Mouse (Mus musculus) gastrocnemius, postnatal 14 days (tissue): ENCODE results near the gene Cacna2d2. TPM values are rescaled to one million over a fixed set of nuclear protein-coding genes. Genes with fewer than 3 reads are reported as not detected.

Source experiments
- DNase-seq: peaks from one replicate; pipeline ENCODE4 v3.0.0; 2021; ENCODE audit warnings: mixed read lengths
- intact Hi-C: fragments of 180-260 bp; cut with DNase I; formaldehyde crosslinking; loops from one replicate; pipeline ENCODE4 v1.15.1; 2025; ENCODE audit warnings: low total_unique reads
- total RNA-seq, 2 experiments: library from RNA; stranded (reverse); gene quantifications; 2 replicates each; pipeline ENCODE4 v1.2.3; 2021

The Cacna2d2 gene
- total RNA-seq, 2 experiments from 2014 or later: 0.78 to 1.0 TPM

DNA sequence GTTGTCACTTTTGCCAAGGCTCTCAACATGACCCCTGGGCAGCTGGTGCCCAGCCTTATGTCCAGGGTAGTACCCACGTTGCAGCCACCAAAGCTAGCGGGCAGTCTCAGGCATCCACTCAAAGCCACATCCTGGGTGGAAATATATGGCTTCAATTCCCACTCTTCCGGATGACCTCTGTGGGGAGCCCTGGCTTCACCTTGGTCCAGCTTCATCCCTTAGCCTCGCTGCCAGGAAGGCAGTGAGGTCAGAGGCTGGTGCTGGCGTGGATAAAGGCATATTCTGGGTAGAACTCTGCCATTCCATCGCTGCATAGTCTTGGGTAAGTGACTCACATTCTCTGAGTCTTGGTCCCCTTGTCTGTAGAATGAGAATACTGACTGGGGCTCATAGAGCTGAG is 85.4 kb downstream of the Cacna2d2 start:
- intact Hi-C loops: no loop called here
- no peak for DNase-seq

- DNase-seq: no peak
- intact Hi-C loops: no loop called here
These were observed 86.7 kb downstream of the Cacna2d2 start for GRCm38 (mm10) chr9:107486086-107486485.

DNA sequence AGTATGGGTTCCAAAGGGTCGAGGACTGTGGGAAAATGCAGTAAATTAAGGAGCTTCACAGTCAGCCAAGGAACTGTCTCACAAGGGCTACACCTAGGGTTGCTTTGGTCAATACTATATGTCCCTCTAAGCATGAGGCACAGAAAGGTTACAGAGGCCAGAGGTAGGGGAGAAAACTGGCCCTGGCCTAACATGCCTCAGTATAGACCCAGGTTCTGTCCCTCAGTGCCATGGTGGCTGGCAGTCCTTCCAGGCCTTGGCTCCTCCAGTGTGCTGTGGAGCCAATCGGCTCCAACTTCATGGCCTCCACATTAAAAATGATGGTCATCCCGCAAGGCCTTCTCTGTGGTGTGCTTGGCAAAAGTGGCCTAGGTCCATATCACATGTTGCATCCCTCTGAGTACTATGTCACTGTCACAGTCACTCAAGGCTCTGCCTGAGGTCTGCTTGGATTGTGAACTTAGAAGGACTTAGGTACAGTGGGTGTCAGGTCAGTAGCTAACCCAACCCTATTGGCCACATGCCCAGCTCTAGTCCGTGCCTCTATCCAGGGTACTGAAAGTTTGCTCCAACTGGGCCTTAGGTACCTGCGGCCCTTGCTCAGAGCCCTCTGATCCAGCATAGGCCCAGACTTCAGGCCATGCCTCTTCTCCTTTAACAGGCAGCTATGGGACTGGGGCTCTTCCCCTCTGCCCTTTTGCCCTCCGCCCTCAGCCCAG is 87.3 kb downstream of the Cacna2d2 start:
- intact Hi-C loops: no loop called here
- peak; percentile 29 for DNase-seq

- intact Hi-C loops: no loop called here
- no peak for DNase-seq
These were observed 90.7 kb downstream of the Cacna2d2 start for GRCm38 (mm10) chr9:107490146-107490545.

DNA sequence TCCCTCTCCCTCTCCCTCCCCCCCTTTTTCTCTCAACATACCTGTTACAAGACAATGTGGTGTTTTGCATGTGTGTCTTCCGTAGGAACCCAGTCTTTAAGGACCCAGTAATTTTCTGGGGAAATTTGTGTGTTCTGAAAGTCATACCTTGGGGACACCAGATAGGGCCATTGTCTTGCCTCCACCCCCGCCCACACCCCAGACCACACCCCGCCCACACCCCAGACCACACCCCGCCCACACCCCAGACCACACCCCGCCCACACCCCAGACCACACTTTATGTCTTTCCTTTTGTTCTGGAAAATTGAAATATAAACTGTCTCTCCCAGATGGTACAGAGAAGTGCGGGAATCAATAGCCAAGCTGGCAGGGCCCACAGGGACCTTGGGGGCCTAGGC is 91.2 kb downstream of the Cacna2d2 start:
- intact Hi-C loops: no loop called here

GRCm38 (mm10) chr9:107493511-107493910 is 94.1 kb downstream of the Cacna2d2 start:
- DNase-seq: no peak
- intact Hi-C loops: no loop called here

More for the DNA sequence above, 91.2 kb downstream of the Cacna2d2 start:
- DNase-seq: no peak

- intact Hi-C loops: no loop called here
- DNase-seq: no peak
These were observed 94.8 kb downstream of the Cacna2d2 start for GRCm38 (mm10) chr9:107494238-107494637.

DNA sequence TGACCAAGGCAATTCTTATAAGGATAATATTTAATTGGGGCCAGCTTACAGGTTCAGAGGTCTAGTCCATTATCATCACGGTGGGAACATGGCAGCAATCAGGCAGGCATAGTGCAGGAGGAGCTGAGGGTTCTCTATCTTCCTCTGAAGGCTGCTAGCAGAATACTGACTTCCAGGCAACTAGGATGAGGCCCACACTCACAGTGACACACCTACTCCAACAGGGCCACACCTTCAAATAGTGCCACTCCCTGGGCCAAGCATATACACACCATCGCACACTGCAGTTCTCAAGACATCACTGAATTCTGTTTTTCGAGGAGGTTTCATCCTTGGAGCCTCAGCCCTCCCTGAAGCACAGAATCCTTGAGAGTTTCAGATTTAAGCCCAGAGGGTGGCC is 96.9 kb downstream of the Cacna2d2 start:
- intact Hi-C loops: no loop called here
- DNase-seq: no peak

- intact Hi-C loops: no loop called here
- no peak for DNase-seq
These were observed 101.4 kb downstream of the Cacna2d2 start for GRCm38 (mm10) chr9:107500708-107501286.

GRCm38 (mm10) chr9:107502131-107502846 is 102.9 kb downstream of the Cacna2d2 start:
- no peak for DNase-seq
- intact Hi-C loops: no loop called here

DNA sequence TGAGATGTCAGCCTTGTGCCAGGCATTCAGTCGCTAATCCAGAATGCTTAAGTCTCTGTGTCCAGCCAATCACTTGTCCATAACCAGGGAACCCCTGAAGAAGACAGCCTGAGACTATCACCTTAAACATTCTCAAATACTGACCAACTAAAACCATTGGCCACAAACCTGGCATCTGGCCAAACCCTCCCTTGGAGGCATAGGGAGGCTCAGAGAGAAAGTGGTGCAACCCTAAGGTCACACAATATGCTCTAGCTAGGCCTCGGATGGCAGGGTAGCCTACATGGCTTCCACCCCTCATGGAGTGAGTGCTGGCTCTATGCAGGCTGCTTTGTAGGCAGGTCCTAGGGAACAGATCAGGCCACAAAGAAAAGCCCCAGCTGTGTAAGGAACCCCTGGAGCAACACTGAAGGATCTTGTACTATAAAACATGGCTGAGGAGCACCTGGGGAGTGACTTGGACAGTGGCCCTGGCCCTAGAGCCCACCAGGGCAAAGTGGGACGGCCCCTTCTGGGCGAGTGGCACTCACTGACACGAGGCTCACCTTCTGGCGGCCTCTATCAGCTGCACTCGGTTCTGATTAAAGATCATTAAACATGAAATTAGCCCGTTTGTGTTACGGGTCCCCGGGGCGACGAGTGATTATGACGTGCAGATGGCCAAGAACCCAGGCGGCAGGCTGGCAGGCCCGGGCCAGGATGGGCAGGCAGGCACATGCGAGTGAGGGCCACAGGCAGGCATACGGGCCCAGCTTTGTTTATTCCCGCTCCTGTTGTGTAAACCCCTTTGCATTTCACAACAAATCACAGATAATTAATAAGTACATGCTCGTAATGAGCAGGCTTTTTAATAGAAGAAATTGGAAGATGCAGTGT is 105.5 kb downstream of the Cacna2d2 start:
- no peak for DNase-seq
- intact Hi-C loops: no loop called here

DNA sequence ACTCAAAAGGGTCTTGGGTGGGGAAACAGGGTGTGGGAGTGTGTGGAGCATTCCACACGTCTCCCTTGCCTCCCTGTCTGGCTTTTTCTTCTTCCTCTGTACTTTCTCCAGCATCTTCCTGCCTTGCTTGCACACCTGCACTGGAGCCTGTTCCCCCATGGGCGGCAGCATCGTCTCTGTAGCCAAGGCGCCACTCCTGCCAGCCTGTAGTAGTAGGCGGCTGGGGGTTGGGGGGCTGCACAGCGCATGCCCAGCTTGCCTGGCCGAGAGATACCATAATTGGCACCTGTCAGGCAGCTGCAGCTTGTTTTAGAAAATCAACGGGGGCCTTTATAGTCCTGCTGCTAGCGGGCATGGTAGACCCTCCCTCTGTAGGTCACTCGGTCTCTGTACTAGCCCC is 108.9 kb downstream of the Cacna2d2 start:
- intact Hi-C loops: no loop called here
- no peak for DNase-seq

GRCm38 (mm10) chr9:107510384-107511100 is 111.1 kb downstream of the Cacna2d2 start:
- intact Hi-C loops: loop anchor here (10.0 kb wide), 2 partner anchors 46 to 616 kb away; partner anchors contain the start of gene Manf
- DNase-seq: no peak

DNA sequence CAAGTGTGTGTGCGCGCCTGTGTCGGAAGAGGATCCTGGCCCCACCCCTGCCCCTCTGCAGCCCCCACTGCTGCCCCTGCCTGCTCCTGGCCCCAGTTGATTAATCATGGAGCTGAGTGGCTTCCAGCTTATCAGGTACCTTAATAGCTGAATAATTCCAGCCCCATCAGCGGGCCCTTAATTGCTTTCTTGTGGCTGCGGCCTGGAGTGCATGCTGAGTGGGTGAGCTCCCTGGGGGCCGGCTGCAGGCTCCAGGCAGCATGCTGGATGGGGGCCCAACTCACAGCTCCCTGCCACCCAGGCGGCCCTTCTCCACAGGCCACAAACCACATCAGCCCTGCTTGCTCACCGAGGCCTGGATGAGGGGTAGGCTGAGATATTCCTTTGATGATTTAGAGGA is 112.0 kb downstream of the Cacna2d2 start:
- DNase-seq: no peak
- intact Hi-C loops: loop anchor here (10.0 kb wide), 2 partner anchors 47 to 617 kb away; partner anchors contain the start of gene Manf

GRCm38 (mm10) chr9:107512326-107512725 is 112.9 kb downstream of the Cacna2d2 start:
- intact Hi-C loops: loop anchor here (2.0 to 10.0 kb wide), 3 partner anchors 48 to 618 kb away; partner anchors contain the start of gene Manf
- DNase-seq: no peak

DNA sequence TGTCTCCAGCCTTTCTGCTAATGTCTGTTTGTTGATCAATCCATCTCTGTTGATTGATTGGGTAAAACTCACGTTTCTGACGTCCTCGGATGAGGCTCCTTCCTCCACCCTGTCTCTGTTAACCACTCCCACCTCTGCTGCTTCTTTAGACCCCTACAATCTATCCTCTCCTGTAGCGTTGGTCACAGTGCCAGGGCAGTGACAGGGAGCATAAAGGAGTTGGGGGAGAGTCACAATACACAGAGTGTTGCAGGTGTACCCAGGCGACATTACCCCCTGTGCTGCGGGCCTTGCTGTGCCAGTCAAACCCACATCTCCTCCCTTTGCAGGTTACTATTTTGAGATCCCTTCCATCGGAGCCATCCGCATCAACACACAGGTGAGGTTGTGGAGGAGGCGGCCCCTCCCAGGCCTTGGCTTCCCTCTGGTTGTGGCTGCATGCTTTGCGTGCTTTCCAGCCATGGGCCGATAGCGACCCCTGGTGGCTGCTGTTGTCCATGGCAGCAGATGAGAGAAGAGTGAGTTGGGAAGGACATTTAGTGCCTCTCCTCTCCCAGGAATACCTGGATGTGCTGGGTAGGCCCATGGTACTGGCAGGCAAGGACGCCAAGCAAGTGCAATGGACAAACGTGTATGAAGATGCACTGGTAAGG is 115.0 kb downstream of the Cacna2d2 start:
- intact Hi-C loops: loop anchor here (10.0 kb wide), 2 partner anchors 50 to 620 kb away; partner anchors contain the start of gene Manf

GRCm38 (mm10) chr9:107520331-107520730 is 120.9 kb downstream of the Cacna2d2 start:
- no peak for DNase-seq
- intact Hi-C loops: no loop called here

More for the DNA sequence above, 115.0 kb downstream of the Cacna2d2 start:
- peak; percentile 78 for DNase-seq

DNA sequence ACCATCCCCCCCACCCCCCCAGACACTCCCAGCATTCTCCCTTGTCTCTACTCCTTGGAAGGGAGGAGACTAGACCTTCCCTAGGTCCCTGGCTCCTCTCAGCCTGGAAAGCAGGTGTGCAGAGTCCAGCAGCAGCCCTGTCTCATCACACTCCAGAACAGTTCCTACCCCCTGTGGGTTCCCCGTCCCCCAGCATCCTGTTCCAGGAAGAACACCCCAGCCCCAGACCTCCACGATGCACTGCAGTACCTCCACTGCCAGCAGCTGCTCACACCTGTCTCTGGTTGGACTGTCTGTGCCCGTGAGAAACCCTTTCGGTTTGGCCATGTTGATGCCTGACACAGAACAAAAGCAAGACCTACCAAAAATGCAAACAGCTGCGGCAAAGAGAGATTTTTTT is 121.8 kb downstream of the Cacna2d2 start:
- intact Hi-C loops: no loop called here
- no peak for DNase-seq
